Mouse (Mus musculus) midbrain, embryonic 16.5 days (tissue): ENCODE results near the gene Tbc1d25. TPM values are rescaled to one million over a fixed set of nuclear protein-coding genes. Genes with fewer than 3 reads are reported as not detected.

Experiments
- ATAC-seq: fragments of 200-750 bp; cut with Nextera tagmentation; 2 replicates; pipeline ENCODE4 v1.8.0; 2017; ENCODE audit warnings: moderate TSS enrichment
- H3K27ac ChIP-seq: fragments of 300-500 bp; sonication (generic); 2 replicates; pipeline ENCODE4 v1.5.1; 2014; ENCODE audit warnings: mild to moderate bottlenecking, low read length, mixed read lengths
- H3K27me3 ChIP-seq: fragments of 300-500 bp; sonication (generic); 2 replicates; pipeline ENCODE4 v1.6.1; 2014; ENCODE audit warnings: low read depth, low read length, mixed read lengths; ENCODE audit not compliant: control insufficient read depth, insufficient read depth
- H3K36me3 ChIP-seq: fragments of 300-500 bp; sonication (generic); 2 replicates; pipeline ENCODE4 v1.6.1; 2014; ENCODE audit warnings: mild to moderate bottlenecking, low read length, moderate library complexity, mixed read lengths; ENCODE audit not compliant: control insufficient read depth, insufficient read depth
- H3K4me1 ChIP-seq: fragments of 300-500 bp; sonication (generic); 2 replicates; pipeline ENCODE4 v1.6.1; 2014; ENCODE audit warnings: mild to moderate bottlenecking, low read length, mixed read lengths; ENCODE audit not compliant: control insufficient read depth, insufficient read depth
- H3K4me2 ChIP-seq: fragments of 300-500 bp; sonication (generic); 2 replicates; pipeline ENCODE4 v1.6.1; 2014; ENCODE audit warnings: mild to moderate bottlenecking, low read length, mixed read lengths
- H3K4me3 ChIP-seq: fragments of 300-500 bp; sonication (generic); 2 replicates; pipeline ENCODE4 v1.5.1; 2014; ENCODE audit warnings: low read depth, mild to moderate bottlenecking, low read length, moderate library complexity, mixed read lengths
- H3K9ac ChIP-seq: fragments of 300-500 bp; sonication (generic); 2 replicates; pipeline ENCODE4 v1.6.1; 2014; ENCODE audit warnings: low read depth, low read length, mixed read lengths
- H3K9me3 ChIP-seq: fragments of 300-500 bp; sonication (generic); replicated peaks from 2 replicates; pipeline ENCODE4 v1.6.1; 2014; ENCODE audit warnings: mild to moderate bottlenecking, low read length, mixed read lengths; ENCODE audit not compliant: control insufficient read depth, poor library complexity, severe bottlenecking
- WGBS: fragments of 180-500 bp; shearing (Covaris S2); extraction: QIAGEN DNeasy Blood & Tissue Kit; methylation state at CpG from one replicate; pipeline ENCODE4 v1.1.7; 2014; 5-methylcytosine and 5-hydroxymethylcytosine counted together
- polyA plus RNA-seq: library from polyadenylated mRNA; unstranded; fragments of >200 nt; fragmentation: Nextera tagmentation; extraction: Ambion mirVana; gene quantifications from 2 replicates; pipeline ENCODE4 v1.2.1, GENCODE M21; 2015

Tbc1d25 gene
- polyA plus RNA-seq, result 24.4 and 24.8 TPM in 2 replicates

- peak within 1 kb of the TSS; percentile 48 for H3K4me2 ChIP-seq
- peak; percentile 97 for ATAC-seq
- H3K4me3 ChIP-seq, result peak within 1 kb of the TSS; percentile 62
- no peaks in the 10 kb centered on the region for H3K36me3 ChIP-seq
- H3K27ac ChIP-seq, result peak within 1 kb of the TSS; percentile 66
- H3K9me3 ChIP-seq, result no peaks in the 10 kb centered on the region
- no peaks in the 10 kb centered on the region for H3K27me3 ChIP-seq
- peaks cover 5% of the 10 kb centered on the region; the same call in 1 of the 2 replicates for H3K4me1 ChIP-seq
- H3K9ac ChIP-seq, result peak within 1 kb of the TSS; percentile 74
- WGBS, result 16% methylated on average over 55 of the region's 56 CpGs
Observed at GRCm38 (mm10) chrX:8175504-8176385, at the start of gene Tbc1d25. TSS of gene Tbc1d25 (minus strand) at chrX:8176181.

- Histone ChIP-seq H3K4me2 (no peak overlapping the region), H3K9ac (no peak overlapping the region), H3K27me3 (no peaks in the 10 kb centered on the region), H3K4me1 (no peaks in the 10 kb centered on the region), H3K9me3 (no peaks in the 10 kb centered on the region), H3K27ac (no peak overlapping the region), H3K36me3 (no peaks in the 10 kb centered on the region), H3K4me3 (no peak overlapping the region)
- ATAC-seq, result no peak
- WGBS, result 88% methylated on average over 7 of the region's 7 CpGs
Observed at GRCm38 (mm10) chrX:8223473-8223872, 47.5 kb upstream of the Tbc1d25 start.

- Histone ChIP-seq H3K36me3 (no peaks in the 10 kb centered on the region), H3K27ac (no peak overlapping the region), H3K9me3 (no peaks in the 10 kb centered on the region), H3K4me1 (no peaks in the 10 kb centered on the region), H3K4me2 (no peak overlapping the region), H3K9ac (no peak overlapping the region), H3K27me3 (no peaks in the 10 kb centered on the region), H3K4me3 (no peak overlapping the region)
- WGBS, result 50% methylated on average over 7 of the region's 7 CpGs
- ATAC-seq, result no peak
Observed at GRCm38 (mm10) chrX:8222678-8223421, 46.9 kb upstream of the Tbc1d25 start.

- H3K27ac ChIP-seq, result no peak overlapping the region
- no peak overlapping the region for H3K4me2 ChIP-seq
- no peaks in the 10 kb centered on the region for H3K4me1 ChIP-seq
- H3K9ac ChIP-seq, result no peak overlapping the region
- no peaks in the 10 kb centered on the region for H3K9me3 ChIP-seq
- H3K27me3 ChIP-seq, result no peaks in the 10 kb centered on the region
- 76% methylated on average over 3 of the region's 3 CpGs for WGBS
- no peaks in the 10 kb centered on the region for H3K36me3 ChIP-seq
- H3K4me3 ChIP-seq, result no peak overlapping the region
- ATAC-seq, result no peak
Observed at GRCm38 (mm10) chrX:8222296-8222677, 46.3 kb upstream of the Tbc1d25 start.

DNA sequence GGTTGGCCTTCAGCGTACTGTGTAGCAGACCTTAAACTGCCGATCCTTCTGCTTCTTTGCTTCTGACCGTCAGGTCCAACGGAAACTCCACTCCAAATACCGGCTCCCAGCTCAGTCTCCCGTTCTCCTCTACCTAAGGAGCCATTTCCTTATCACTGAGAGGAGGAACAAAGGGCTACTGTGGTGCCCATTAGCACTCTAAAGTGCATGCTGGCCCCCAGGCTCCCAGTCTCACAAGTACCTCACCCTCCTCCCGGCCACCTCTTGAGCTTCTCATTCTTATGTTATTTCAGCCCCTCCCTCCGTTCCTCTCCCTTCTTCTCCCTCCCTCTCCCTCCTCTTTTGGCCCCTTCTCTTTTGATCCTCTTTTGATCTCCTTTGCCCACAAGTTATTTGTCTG lies 43.7 kb upstream of the Tbc1d25 start:
- no peak overlapping the region for H3K4me2 ChIP-seq
- ATAC-seq, result no peak
- H3K4me3 ChIP-seq, result no peak overlapping the region
- no peaks in the 10 kb centered on the region for H3K4me1 ChIP-seq
- H3K36me3 ChIP-seq, result no peaks in the 10 kb centered on the region
- H3K9me3 ChIP-seq, result no peaks in the 10 kb centered on the region
- H3K27me3 ChIP-seq, result no peaks in the 10 kb centered on the region
- WGBS, result 27% methylated on average over 8 of the region's 8 CpGs
- no peak overlapping the region for H3K9ac ChIP-seq
- no peak overlapping the region for H3K27ac ChIP-seq

DNA sequence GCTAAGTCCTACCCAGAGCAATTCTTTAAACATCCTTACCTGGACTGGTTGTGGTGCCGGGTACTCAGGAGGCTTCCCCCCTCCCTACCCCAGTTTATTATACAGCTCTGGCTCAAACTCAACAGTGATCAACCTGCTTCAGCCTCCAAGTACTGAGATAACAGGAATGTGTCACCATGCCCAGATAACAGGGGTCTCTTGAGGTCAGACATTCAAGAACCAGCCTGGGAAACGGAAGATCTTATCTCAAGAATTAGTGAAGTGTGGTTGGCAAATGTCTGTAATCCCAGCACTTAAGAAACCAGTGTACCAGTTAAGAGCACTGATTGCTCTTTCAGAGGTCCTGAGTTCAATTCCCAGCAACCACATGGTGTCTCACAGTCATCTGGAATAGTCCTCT lies 42.1 kb upstream of the Tbc1d25 start:
- no peaks in the 10 kb centered on the region for H3K9me3 ChIP-seq
- 52% methylated on average over 2 of the region's 2 CpGs for WGBS

DNA sequence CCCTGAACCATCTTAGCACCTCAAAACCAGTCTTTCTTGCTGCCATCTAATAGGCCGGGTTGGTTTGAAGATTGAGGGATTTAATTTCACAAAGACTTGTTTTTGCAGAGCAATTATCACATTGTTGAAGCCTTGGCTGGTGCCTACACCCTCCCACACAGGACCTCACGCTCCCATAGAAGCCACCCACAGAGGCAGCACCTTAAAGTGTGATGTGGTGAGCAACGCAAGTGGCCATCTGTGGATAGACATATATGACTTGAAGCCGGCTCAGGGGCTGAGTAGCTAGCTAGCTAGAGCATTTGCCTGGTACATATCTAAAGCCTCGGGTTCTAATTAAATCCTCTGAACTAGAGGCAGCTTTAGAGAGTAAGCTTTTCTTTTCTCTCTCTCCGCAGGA lies 41.4 kb upstream of the Tbc1d25 start:
- Histone ChIP-seq H3K4me1 (no peaks in the 10 kb centered on the region), H3K27ac (no peak overlapping the region), H3K9me3 (0 out of 2 replicates have a peak, but pooled peaks cover 2% of the 10 kb centered on the region), H3K36me3 (no peaks in the 10 kb centered on the region), H3K4me3 (no peak overlapping the region), H3K9ac (no peak overlapping the region), H3K4me2 (no peak overlapping the region), H3K27me3 (no peaks in the 10 kb centered on the region)
- 30% methylated on average over 6 of the region's 6 CpGs for WGBS
- no peak for ATAC-seq

More for the DNA sequence above, 42.1 kb upstream of the Tbc1d25 start:
- no peak overlapping the region for H3K27ac ChIP-seq
- no peaks in the 10 kb centered on the region for H3K27me3 ChIP-seq
- no peak for ATAC-seq
- no peaks in the 10 kb centered on the region for H3K4me1 ChIP-seq
- H3K9ac ChIP-seq, result no peak overlapping the region
- H3K36me3 ChIP-seq, result no peaks in the 10 kb centered on the region
- H3K4me2 ChIP-seq, result no peak overlapping the region
- H3K4me3 ChIP-seq, result no peak overlapping the region

GRCm38 (mm10) chrX:8211490-8212207 lies 35.7 kb upstream of the Tbc1d25 start:
- no peak overlapping the region for H3K9ac ChIP-seq
- no peaks in the 10 kb centered on the region for H3K4me1 ChIP-seq
- H3K9me3 ChIP-seq, result 0 out of 2 replicates have a peak, but pooled peaks cover 4% of the 10 kb centered on the region
- no peak overlapping the region for H3K4me3 ChIP-seq
- no peak overlapping the region for H3K4me2 ChIP-seq
- H3K27ac ChIP-seq, result no peak overlapping the region
- 81% methylated on average over 7 of the region's 7 CpGs for WGBS
- ATAC-seq, result no peak
- H3K36me3 ChIP-seq, result no peaks in the 10 kb centered on the region
- no peaks in the 10 kb centered on the region for H3K27me3 ChIP-seq
